Mouse (Mus musculus) C2C12 (cell line): Measurements from ENCODE around the gene Gbp9. TPM values are rescaled to one million over a fixed set of nuclear protein-coding genes. Genes with fewer than 3 reads are reported as not detected.
"Not testable (repeated sequence)": the region's sequence is repeated elsewhere in the genome, so short reads cannot be mapped to it uniquely, and the experiment has no call there.

Source experiments
- H3K27me3 ChIP-seq: one replicate; pipeline ENCODE4 v1.6.1; 2011; ENCODE audit not compliant: control insufficient read depth, insufficient read depth, insufficient read length
- H3K36me3 ChIP-seq: one replicate; pipeline ENCODE4 v1.6.1; 2011; ENCODE audit not compliant: control insufficient read depth, insufficient read depth
- H3K4me3 ChIP-seq: one replicate; pipeline ENCODE4 v1.5.1; 2011; ENCODE audit warnings: mild to moderate bottlenecking, control low read depth; ENCODE audit not compliant: poor library complexity, insufficient read depth, severe bottlenecking
- H3K79me2 ChIP-seq: one replicate; pipeline ENCODE4 v1.6.1; 2011; ENCODE audit not compliant: control insufficient read depth, insufficient read depth
- H3K79me3 ChIP-seq: one replicate; pipeline ENCODE4 v1.6.1; 2011; ENCODE audit warnings: low read depth, control low read depth
- H3ac ChIP-seq: one replicate; pipeline ENCODE3; 2011; ENCODE audit warnings: low read depth; ENCODE audit not compliant: control insufficient read depth, insufficient read length
- CEBPB ChIP-seq: IDR thresholded peaks from one replicate; pipeline ENCODE4 v1.6.1; 2011; ENCODE audit warnings: low read depth, mild to moderate bottlenecking, control low read depth, moderate library complexity
- CTCF ChIP-seq: IDR thresholded peaks from one replicate; pipeline ENCODE4 v1.5.1; 2011; ENCODE audit not compliant: control insufficient read depth, insufficient read depth, insufficient read length
- FOSL1 ChIP-seq: IDR thresholded peaks from one replicate; pipeline ENCODE4 v1.8.0; 2011; ENCODE audit warnings: mild to moderate bottlenecking, low read length; ENCODE audit not compliant: poor library complexity, insufficient read depth, severe bottlenecking
- MAX ChIP-seq: IDR thresholded peaks from one replicate; pipeline ENCODE4 v1.6.1; 2011; ENCODE audit warnings: mild to moderate bottlenecking, control low read depth
- MYOD1 ChIP-seq: IDR thresholded peaks from one replicate; pipeline ENCODE4 v1.6.1; 2011; ENCODE audit warnings: low read depth; ENCODE audit not compliant: control insufficient read depth, insufficient read length
- MYOG ChIP-seq: IDR thresholded peaks from one replicate; pipeline ENCODE4 v1.6.1; 2011; ENCODE audit not compliant: control insufficient read depth, insufficient read length; ENCODE audit errors: extremely low read depth
- USF1 ChIP-seq: IDR thresholded peaks from one replicate; pipeline ENCODE4 v1.6.1; 2011; ENCODE audit warnings: low read depth, mild to moderate bottlenecking, control low read depth, moderate library complexity
- long read RNA-seq, 2 experiments: library from polyadenylated mRNA; unstranded; transcript quantifications; one replicate each; pipeline ENCODE4 v2.0.0; 2019 to 2020
- polyA plus RNA-seq: library from polyadenylated mRNA; unstranded; fragments of >200 nt; fragmentation: generic; extraction: Trizol; gene quantifications from one replicate; pipeline ENCODE4 v1.2.1, GENCODE M21; 2012; ENCODE audit warnings: missing spikeins

Gbp9 gene
- polyA plus RNA-seq = not detected
- long read RNA-seq, experiment 1 = 0 reads
- long read RNA-seq, experiment 2 = 0 reads

GRCm38 (mm10) chr5:105139409-105140088 is at the start of gene Gbp9, which contains the start of the genes Gbp8 and Gbp4:
Gbp9 (minus strand) TSS chr5:105139539.
Gbp8 (minus strand) TSS chr5:105139540.
Gbp4 (minus strand) TSS chr5:105139586.
- not testable (repeated sequence) for H3K4me3 ChIP-seq, H3K36me3 ChIP-seq, H3K79me3 ChIP-seq, H3ac ChIP-seq, H3K27me3 ChIP-seq, H3K79me2 ChIP-seq

GRCm38 (mm10) chr5:105181446-105181845 is 42.1 kb upstream of the Gbp9 start:
- no peaks in the 10 kb centered on the region for H3K79me3 ChIP-seq
- TF ChIP-seq USF1 (no peak), CTCF (no peak), MYOD1 (no peak), MYOG (no peak), FOSL1 (no peak), MAX (no peak)

GRCm38 (mm10) chr5:105156582-105156981 is 17.2 kb upstream of the Gbp9 start:
- Histone ChIP-seq H3ac (no peak overlapping the region), H3K36me3 (no peaks in the 10 kb centered on the region), H3K79me3 (no peaks in the 10 kb centered on the region), H3K4me3 (no peak overlapping the region), H3K27me3 (no peaks in the 10 kb centered on the region), H3K79me2 (no peaks in the 10 kb centered on the region)
- TF ChIP-seq CTCF = no peak
- TF ChIP-seq MYOG = no peak
- no peak for TF ChIP-seq CEBPB
- TF ChIP-seq USF1 = no peak
- TF ChIP-seq FOSL1 = no peak
- no peak for TF ChIP-seq MAX
- TF ChIP-seq MYOD1 = no peak

More at GRCm38 (mm10) chr5:105181446-105181845, 42.1 kb upstream of the Gbp9 start:
- Histone ChIP-seq H3K79me2 (no peaks in the 10 kb centered on the region), H3K4me3 (no peak overlapping the region), H3ac (no peak overlapping the region), H3K36me3 (no peaks in the 10 kb centered on the region), H3K27me3 (no peaks in the 10 kb centered on the region)

GRCm38 (mm10) chr5:105154049-105154448 is 14.7 kb upstream of the Gbp9 start:
- H3K36me3 ChIP-seq = no peaks in the 10 kb centered on the region
- H3ac ChIP-seq = no peak overlapping the region
- H3K4me3 ChIP-seq = no peak overlapping the region
- no peak for TF ChIP-seq CTCF
- no peak for TF ChIP-seq FOSL1
- peak; percentile 4 for TF ChIP-seq CEBPB
- no peak for TF ChIP-seq MYOD1
- TF ChIP-seq USF1 = no peak
- TF ChIP-seq MAX = no peak
- no peak for TF ChIP-seq MYOG
- H3K27me3 ChIP-seq = no peaks in the 10 kb centered on the region
- H3K79me3 ChIP-seq = no peaks in the 10 kb centered on the region
- H3K79me2 ChIP-seq = no peaks in the 10 kb centered on the region

- not testable (repeated sequence) for H3K27me3 ChIP-seq, H3K79me2 ChIP-seq, H3K36me3 ChIP-seq, H3K79me3 ChIP-seq, H3K4me3 ChIP-seq, H3ac ChIP-seq
Measured at GRCm38 (mm10) chr5:105148062-105148461, 8.7 kb upstream of the Gbp9 start.

GRCm38 (mm10) chr5:105146447-105146846 is 7.1 kb upstream of the Gbp9 start:
- no peaks in the 10 kb centered on the region for H3K79me2 ChIP-seq
- no peak overlapping the region for H3K4me3 ChIP-seq
- no peaks in the 10 kb centered on the region for H3K79me3 ChIP-seq
- no peak overlapping the region for H3ac ChIP-seq
- H3K27me3 ChIP-seq = no peaks in the 10 kb centered on the region
- no peaks in the 10 kb centered on the region for H3K36me3 ChIP-seq
- TF ChIP-seq USF1 (no peak), MYOD1 (no peak), CTCF (no peak), FOSL1 (no peak), MAX (no peak), MYOG (no peak), CEBPB (no peak)

GRCm38 (mm10) chr5:105145731-105146130 is 6.4 kb upstream of the Gbp9 start:
- H3K27me3 ChIP-seq, H3ac ChIP-seq, H3K79me2 ChIP-seq, H3K79me3 ChIP-seq, H3K4me3 ChIP-seq, H3K36me3 ChIP-seq: not testable (repeated sequence)

GRCm38 (mm10) chr5:105140089-105140810 is 911 bp upstream of the Gbp9 start:
- H3K4me3 ChIP-seq, H3K79me3 ChIP-seq, H3K27me3 ChIP-seq, H3K79me2 ChIP-seq, H3ac ChIP-seq, H3K36me3 ChIP-seq: not testable (repeated sequence)
